Mouse (Mus musculus): Measurements from ENCODE around the gene Spert. TPM values are rescaled to one million over a fixed set of nuclear protein-coding genes. Genes with fewer than 3 reads are reported as not detected.

Gene Spert
- polyA plus RNA-seq (2011; ENCODE audit: insufficient read depth, insufficient read length, low replicate concordance, missing spikeins), result not detected in 2 replicates

GRCm38 (mm10) chr14:75592978-75593377 lies at the start of gene Spert:
TSS of gene Spert (minus strand) at chr14:75593116.
- Histone ChIP-seq H3K4me3 (replicated peaks; ENCODE audit: control insufficient read depth, low read depth, low read length) (no peak within 1 kb of the TSS), H3K27ac (ENCODE audit: control insufficient read depth, insufficient read depth, low read depth, low read length, poor library complexity) (no peak within 1 kb of the TSS), H3K4me1 (ENCODE audit: control insufficient read depth, insufficient read depth, low read length) (no peaks in the 10 kb centered on the region)
- TF ChIP-seq CTCF (IDR thresholded peaks at IDR 0.05; ENCODE audit: control insufficient read depth, insufficient read depth, low read length) (no peak), POLR2A (IDR thresholded peaks at IDR 0.05; ENCODE audit: borderline replicate concordance, control insufficient read depth, low read depth, low read length) (no peak)
- 55% methylated on average over 3 of the region's 3 CpGs for WGBS

GRCm38 (mm10) chr14:75642080-75642479 lies 49.2 kb upstream of the Spert start, which contains the start of gene Erich6b:
TSS of gene Erich6b (plus strand) at chr14:75642259.
- H3K27ac ChIP-seq (ENCODE audit: control insufficient read depth, insufficient read depth, low read depth, low read length, poor library complexity), result no peak within 1 kb of the TSS
- no peak for TF ChIP-seq CTCF (IDR thresholded peaks at IDR 0.05; ENCODE audit: control insufficient read depth, insufficient read depth, low read length)
- no peak for TF ChIP-seq POLR2A (IDR thresholded peaks at IDR 0.05; ENCODE audit: borderline replicate concordance, control insufficient read depth, low read depth, low read length)
- 77% methylated on average over 8 of the region's 8 CpGs for WGBS
- no peak within 1 kb of the TSS for H3K4me3 ChIP-seq (replicated peaks; ENCODE audit: control insufficient read depth, low read depth, low read length)
- H3K4me1 ChIP-seq (ENCODE audit: control insufficient read depth, insufficient read depth, low read length), result no peaks in the 10 kb centered on the region

- no peaks in the 10 kb centered on the region for H3K4me1 ChIP-seq (ENCODE audit: control insufficient read depth, insufficient read depth, low read length)
- WGBS, result 76% methylated on average over 6 of the region's 6 CpGs
- H3K4me3 ChIP-seq (replicated peaks; ENCODE audit: control insufficient read depth, low read depth, low read length), result no peak overlapping the region
- H3K27ac ChIP-seq (ENCODE audit: control insufficient read depth, insufficient read depth, low read depth, low read length, poor library complexity), result no peak overlapping the region
- no peak for TF ChIP-seq CTCF (IDR thresholded peaks at IDR 0.05; ENCODE audit: control insufficient read depth, insufficient read depth, low read length)
- no peak for TF ChIP-seq POLR2A (IDR thresholded peaks at IDR 0.05; ENCODE audit: borderline replicate concordance, control insufficient read depth, low read depth, low read length)
These were observed 48.5 kb upstream of the Spert start for GRCm38 (mm10) chr14:75641369-75641768.

GRCm38 (mm10) chr14:75640846-75641245 lies 47.9 kb upstream of the Spert start:
- Histone ChIP-seq H3K4me1 (ENCODE audit: control insufficient read depth, insufficient read depth, low read length) (no peaks in the 10 kb centered on the region), H3K4me3 (replicated peaks; ENCODE audit: control insufficient read depth, low read depth, low read length) (no peak overlapping the region), H3K27ac (ENCODE audit: control insufficient read depth, insufficient read depth, low read depth, low read length, poor library complexity) (no peak overlapping the region)
- WGBS, result 81% methylated on average over 2 of the region's 2 CpGs
- no peak for TF ChIP-seq CTCF (IDR thresholded peaks at IDR 0.05; ENCODE audit: control insufficient read depth, insufficient read depth, low read length)

GRCm38 (mm10) chr14:75637641-75638040 lies 44.7 kb upstream of the Spert start:
- 79% methylated on average over 4 of the region's 4 CpGs for WGBS
- Histone ChIP-seq H3K4me1 (ENCODE audit: control insufficient read depth, insufficient read depth, low read length) (no peaks in the 10 kb centered on the region), H3K27ac (ENCODE audit: control insufficient read depth, insufficient read depth, low read depth, low read length, poor library complexity) (no peak overlapping the region)

GRCm38 (mm10) chr14:75636107-75636506 lies 43.2 kb upstream of the Spert start:
- Histone ChIP-seq H3K4me1 (ENCODE audit: control insufficient read depth, insufficient read depth, low read length) (no peaks in the 10 kb centered on the region), H3K27ac (ENCODE audit: control insufficient read depth, insufficient read depth, low read depth, low read length, poor library complexity) (no peak overlapping the region), H3K4me3 (replicated peaks; ENCODE audit: control insufficient read depth, low read depth, low read length) (no peak overlapping the region)
- no peak for TF ChIP-seq CTCF (IDR thresholded peaks at IDR 0.05; ENCODE audit: control insufficient read depth, insufficient read depth, low read length)
- TF ChIP-seq POLR2A (IDR thresholded peaks at IDR 0.05; ENCODE audit: borderline replicate concordance, control insufficient read depth, low read depth, low read length), result no peak
- WGBS, result 64% methylated on average over 7 of the region's 7 CpGs

More at GRCm38 (mm10) chr14:75637641-75638040, 44.7 kb upstream of the Spert start:
- no peak overlapping the region for H3K4me3 ChIP-seq (replicated peaks; ENCODE audit: control insufficient read depth, low read depth, low read length)
- TF ChIP-seq POLR2A (IDR thresholded peaks at IDR 0.05; ENCODE audit: borderline replicate concordance, control insufficient read depth, low read depth, low read length) (no peak), CTCF (IDR thresholded peaks at IDR 0.05; ENCODE audit: control insufficient read depth, insufficient read depth, low read length) (no peak)

GRCm38 (mm10) chr14:75635350-75635749 lies 42.4 kb upstream of the Spert start:
- Histone ChIP-seq H3K4me3 (replicated peaks; ENCODE audit: control insufficient read depth, low read depth, low read length) (no peak overlapping the region), H3K4me1 (ENCODE audit: control insufficient read depth, insufficient read depth, low read length) (no peaks in the 10 kb centered on the region), H3K27ac (ENCODE audit: control insufficient read depth, insufficient read depth, low read depth, low read length, poor library complexity) (no peak overlapping the region)
- TF ChIP-seq POLR2A (IDR thresholded peaks at IDR 0.05; ENCODE audit: borderline replicate concordance, control insufficient read depth, low read depth, low read length) (no peak), CTCF (IDR thresholded peaks at IDR 0.05; ENCODE audit: control insufficient read depth, insufficient read depth, low read length) (no peak)
- 66% methylated on average over 12 of the region's 12 CpGs for WGBS

- TF ChIP-seq CTCF (IDR thresholded peaks at IDR 0.05; ENCODE audit: control insufficient read depth, insufficient read depth, low read length) (no peak), POLR2A (IDR thresholded peaks at IDR 0.05; ENCODE audit: borderline replicate concordance, control insufficient read depth, low read depth, low read length) (no peak)
- Histone ChIP-seq H3K4me1 (ENCODE audit: control insufficient read depth, insufficient read depth, low read length) (no peaks in the 10 kb centered on the region), H3K4me3 (replicated peaks; ENCODE audit: control insufficient read depth, low read depth, low read length) (no peak overlapping the region), H3K27ac (ENCODE audit: control insufficient read depth, insufficient read depth, low read depth, low read length, poor library complexity) (no peak overlapping the region)
- WGBS, result 48% methylated on average over 8 of the region's 8 CpGs
These were observed 36.0 kb upstream of the Spert start for GRCm38 (mm10) chr14:75628870-75629269.

GRCm38 (mm10) chr14:75622984-75623383 lies 30.1 kb upstream of the Spert start:
- no peak overlapping the region for H3K4me3 ChIP-seq (replicated peaks; ENCODE audit: control insufficient read depth, low read depth, low read length)
- TF ChIP-seq POLR2A (IDR thresholded peaks at IDR 0.05; ENCODE audit: borderline replicate concordance, control insufficient read depth, low read depth, low read length) (no peak), CTCF (IDR thresholded peaks at IDR 0.05; ENCODE audit: control insufficient read depth, insufficient read depth, low read length) (no peak)
- 70% methylated on average over 7 of the region's 7 CpGs for WGBS
- H3K4me1 ChIP-seq (ENCODE audit: control insufficient read depth, insufficient read depth, low read length), result no peaks in the 10 kb centered on the region
- H3K27ac ChIP-seq (ENCODE audit: control insufficient read depth, insufficient read depth, low read depth, low read length, poor library complexity), result no peak overlapping the region

Data from bone marrow, adult 2 months (tissue).